Mouse (Mus musculus) adrenal gland, adult 2 months (tissue): ENCODE data around the gene Bbs2. TPM values are rescaled to one million over a fixed set of nuclear protein-coding genes. Genes with fewer than 3 reads are reported as not detected.

ENCODE experiments used
- DNase-seq: peaks from one replicate; pipeline ENCODE4 v3.0.0; 2021
- polyA plus RNA-seq: library from polyadenylated mRNA; depleted of rRNA; stranded (reverse); fragments of >200 nt; gene quantifications from 2 replicates; pipeline ENCODE4 v1.2.3, GENCODE M21; 2012
- total RNA-seq, 2 experiments: library from RNA; stranded (reverse); gene quantifications; 2 replicates each; pipeline ENCODE4 v1.2.3; 2021

Gene Bbs2
- total and polyA plus RNA-seq, 3 experiments: 17.1 to 31.0 (median 18.1) TPM

DNA sequence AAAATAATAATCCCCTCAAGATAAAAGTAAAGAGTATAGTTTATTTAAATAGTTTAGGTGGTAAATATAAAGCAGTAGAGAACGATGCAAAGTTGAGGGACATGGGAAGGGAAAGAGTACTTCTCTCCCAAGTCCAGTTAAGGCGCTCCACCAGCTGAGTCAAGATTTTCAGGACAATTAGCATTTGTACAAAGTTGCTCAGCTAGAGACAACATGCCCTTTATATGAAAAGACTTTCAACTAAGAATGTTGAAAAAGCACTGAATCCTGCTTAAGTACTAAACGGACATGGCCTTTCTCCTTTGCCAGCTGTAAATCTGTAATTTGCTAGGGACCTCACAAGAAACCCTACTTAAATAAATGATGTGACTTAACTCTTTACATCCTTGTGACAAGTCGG, 268 bp upstream of the Bbs2 start:
- DNase-seq: no peak

DNA sequence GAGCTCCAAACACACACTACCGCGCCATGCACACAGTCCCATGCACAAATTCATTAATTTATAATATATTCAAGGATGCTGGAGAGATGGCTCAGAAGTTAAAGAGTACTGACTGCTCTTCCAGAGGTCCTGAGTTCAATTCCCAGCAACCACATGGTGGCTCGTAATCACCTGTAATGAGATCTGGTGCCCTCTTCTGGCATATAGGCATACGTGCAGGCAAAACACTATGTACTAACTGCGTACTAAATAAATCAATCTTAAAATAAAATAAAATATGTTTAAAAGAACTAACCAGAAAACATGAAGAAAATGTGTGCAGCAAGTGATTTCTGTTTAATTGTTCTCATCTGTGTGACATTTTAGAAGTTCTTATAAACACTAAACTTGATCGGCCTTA, 4.4 kb downstream of the Bbs2 start:
- no peak for DNase-seq

DNA sequence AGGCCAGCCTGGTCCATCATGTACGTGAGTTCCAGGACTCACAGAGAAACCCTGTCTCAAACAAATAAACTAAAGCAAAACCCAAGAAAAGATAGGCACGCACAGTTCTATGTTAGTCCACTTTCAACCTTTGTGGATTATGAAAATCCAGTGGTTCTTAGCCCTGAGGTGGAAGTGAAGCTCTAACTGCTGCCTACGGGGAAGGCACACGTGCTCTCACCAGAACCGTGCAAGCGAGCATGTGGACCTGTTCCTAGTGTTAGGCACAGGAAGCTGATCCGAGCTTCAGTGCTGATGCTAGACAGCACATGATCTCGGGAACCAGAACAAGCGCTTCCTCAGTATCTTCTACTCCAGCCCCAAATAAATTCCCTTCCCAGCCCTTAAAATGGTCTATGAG, 5.9 kb downstream of the Bbs2 start:
- no peak for DNase-seq

DNA sequence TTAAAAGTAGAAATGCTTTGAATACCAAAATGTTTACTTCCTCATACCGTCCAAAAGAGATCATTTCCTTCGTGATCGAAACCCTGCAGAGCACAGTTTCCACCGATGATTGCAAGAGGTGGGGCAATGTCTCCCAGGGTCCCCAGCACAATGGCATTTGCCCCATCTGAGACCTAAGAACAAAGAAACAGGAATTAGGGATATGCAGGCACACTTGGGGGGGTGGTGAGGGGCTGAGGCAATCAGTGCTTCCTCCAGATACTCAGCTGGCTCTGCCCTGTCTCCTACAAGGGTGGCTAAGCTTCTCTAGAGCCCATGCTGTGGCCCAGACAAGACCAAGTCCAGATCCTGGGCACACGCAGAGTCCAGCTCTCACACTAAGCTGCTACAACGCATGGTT, 9.0 kb downstream of the Bbs2 start:
- no peak for DNase-seq

DNA sequence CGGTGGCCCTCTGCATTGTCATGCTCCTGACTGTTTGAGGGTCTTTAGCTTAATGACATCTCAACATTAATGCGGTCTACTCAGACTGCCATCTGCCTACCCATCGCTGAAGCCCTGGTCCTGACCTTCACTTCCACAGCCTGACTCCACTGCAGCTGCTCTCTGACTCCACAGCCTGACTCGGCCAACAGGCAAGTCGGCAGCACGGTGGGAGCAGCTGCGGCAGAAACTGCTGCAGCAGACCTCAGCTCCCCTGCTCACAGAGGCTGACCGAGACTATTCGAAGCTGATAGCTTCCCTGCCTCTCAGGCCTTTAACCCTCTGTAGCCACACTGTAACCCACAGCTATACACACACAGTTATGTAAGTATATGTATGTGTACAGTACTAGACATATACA, 10.8 kb downstream of the Bbs2 start:
- no peak for DNase-seq

DNA sequence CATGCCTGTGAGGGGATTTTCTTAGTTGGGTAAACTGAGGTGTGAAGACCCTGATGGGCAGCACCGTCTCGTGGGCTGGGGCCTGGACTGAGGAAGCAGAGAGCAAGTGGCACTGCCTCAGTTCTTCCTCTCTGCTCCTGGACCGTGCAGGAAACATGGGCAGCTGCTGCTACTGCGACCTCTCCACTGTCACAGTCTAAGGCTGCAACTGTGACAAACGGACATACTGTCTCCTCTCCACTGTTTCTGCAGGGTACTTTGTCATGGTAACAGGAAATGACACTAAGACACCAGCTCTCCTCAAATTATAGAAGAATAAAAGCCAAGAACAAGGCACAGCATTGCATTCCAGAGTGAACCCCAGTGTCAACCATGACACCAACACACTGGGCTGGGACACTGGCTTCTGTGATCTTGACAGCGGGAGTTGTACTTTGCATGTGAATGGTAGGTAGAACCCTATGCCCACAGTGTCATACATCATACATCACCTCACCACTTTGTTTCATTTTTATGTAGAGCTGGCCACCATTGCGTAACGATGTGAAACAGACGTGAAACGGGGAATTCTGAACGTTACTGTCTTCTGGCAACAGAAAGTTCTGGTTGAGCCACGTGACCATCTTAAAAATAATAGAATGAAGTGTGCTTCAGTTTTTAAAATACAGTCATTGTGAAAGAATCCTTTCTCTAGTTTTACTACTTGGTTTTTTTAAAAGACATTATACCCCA, 22.1 kb downstream of the Bbs2 start:
- no peak for DNase-seq

DNA sequence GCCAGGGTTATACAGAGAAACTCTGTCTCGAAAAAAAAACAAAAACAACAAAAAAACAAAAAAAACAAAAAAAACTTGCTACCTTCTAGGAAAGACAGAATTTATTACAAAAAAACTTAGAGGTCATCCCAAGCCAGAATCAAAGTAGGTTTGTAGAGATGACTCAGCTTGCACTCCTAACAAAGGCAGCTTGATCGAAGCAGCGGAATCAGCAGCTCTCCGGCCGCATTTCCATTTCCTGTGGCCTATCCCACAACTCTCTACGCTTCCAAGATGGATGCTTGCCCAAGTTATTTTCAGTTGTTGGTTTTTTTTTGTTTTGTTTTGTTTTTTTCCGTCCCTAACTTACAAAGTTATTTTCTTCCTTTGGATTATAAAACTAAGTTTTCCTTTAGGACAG, 29.9 kb downstream of the Bbs2 start:
- no peak for DNase-seq

DNA sequence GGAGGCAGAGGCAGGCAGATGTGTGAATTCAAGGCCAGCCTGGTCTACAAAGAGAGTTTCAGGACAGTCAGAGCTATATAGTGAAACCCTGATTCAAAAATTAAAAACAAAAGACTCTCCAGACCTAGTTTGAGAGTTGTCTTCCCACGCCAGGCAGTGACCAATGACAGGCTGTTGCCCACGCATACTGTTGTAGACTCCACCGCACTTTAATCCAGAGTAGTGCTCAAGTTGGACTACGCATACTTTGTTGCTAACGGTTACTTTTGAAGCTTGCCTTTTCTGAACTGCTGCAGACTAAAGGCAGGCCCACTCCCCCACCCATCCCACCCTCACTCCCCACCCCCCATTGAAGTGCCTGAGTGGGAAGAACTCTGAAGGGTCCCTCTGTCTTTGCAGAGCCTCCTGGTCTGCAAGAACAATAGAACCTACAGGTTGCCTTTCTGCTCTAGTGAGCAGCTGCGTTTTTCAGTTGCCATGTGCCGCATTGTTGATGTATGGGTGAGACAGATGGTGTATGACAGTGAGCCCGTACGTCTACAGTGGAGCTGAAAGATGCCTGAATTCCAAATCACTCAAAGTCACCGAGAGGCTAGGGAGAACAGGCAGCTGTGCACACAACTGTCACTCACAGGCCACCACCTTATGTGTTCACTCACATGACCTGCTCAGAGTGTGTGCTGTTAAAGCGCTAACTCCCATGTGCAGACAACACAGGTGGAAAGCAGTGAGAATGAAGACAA, 32.4 kb downstream of the Bbs2 start:
- no peak for DNase-seq

DNA sequence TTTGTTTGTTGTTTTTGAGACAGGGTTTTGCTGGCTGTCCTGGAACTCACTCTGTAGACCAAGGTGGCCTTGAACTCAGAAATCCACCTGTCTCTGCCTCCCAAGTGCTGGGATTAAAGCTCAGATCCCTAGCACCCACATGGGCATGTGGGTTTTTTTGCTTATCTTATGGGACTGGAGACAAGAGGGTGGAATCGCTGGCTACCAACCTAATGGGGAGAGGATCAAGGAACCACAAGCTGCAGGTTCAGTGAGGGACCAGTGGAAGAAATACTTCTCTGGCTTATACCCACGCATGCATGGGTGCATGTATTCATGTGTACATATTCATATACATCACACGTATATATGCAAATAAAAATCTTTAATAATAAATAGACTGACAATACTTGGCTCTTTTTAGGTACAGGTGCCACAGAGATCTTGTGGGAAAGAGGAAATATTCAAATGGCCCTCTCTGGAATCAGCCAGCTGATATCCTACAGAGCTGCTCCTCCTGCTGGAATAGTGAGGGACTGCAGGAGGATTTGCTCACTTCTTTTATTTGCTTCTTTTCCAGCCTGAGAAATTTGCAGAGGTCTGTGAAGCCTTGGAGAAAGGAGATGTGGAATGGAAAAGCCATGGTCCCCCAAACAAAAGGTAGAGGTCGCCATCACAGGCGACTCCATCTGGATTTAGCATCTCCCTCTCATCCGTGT, 41.4 kb downstream of the Bbs2 start:
- DNase-seq: peak; percentile 20

DNA sequence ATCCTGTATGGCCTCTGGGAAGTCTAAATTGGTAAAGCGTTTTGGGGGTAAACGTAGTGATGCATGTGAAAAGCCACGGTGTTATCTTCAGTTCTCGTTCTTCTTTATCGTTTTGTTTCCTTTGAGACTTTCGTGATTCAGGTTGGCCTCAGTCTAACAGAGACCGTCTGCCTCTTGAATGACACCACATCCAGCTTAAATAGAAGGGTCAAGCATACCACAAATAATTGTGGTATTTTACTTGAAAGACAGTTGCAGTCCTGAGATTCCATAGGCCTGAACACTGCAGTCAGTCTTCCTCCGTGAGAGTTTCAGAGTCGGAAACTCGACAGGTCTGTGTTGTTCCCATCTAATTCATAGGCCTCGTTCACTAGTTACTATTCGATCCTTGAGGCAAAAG, 46.0 kb downstream of the Bbs2 start:
- DNase-seq: no peak

DNA sequence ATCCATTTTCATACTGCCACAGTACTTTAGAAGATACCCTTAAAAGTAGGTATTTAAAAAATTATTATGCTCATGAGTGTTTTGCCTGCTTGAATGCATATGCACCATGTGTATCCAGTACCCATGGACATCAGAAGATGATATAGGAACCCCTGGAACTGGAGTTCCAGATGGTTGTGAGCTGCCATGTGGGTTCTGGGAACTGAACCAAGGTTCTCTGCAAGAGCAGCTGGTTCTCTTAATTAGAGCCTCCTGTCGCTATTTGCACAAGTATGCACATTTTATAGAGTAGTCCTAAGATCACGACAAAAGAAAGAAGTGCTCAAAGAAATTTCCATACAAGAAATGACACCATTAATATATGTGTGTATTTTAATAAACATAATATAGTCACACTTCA, 50.9 kb downstream of the Bbs2 start:
- DNase-seq: no peak

DNA sequence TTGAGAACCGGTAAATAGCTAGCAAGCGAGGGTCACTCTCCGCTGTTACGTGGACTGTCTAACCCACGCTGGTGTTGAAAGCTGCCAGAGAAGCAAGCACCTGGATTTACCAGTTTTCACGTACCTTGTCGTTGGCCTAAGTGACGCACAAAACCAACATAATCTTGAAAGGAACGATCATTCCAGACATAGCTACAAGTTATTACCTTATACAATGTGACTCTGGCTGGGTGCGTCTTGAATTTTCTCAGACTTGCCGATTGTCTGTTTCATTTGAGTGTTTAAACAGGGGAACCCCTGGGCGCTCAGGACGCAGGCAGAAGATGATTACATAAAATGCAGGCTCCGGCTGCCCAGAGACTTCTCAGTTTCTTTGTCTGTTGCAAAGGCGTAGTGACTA, 60.9 kb downstream of the Bbs2 start:
- peak; percentile 13 for DNase-seq

DNA sequence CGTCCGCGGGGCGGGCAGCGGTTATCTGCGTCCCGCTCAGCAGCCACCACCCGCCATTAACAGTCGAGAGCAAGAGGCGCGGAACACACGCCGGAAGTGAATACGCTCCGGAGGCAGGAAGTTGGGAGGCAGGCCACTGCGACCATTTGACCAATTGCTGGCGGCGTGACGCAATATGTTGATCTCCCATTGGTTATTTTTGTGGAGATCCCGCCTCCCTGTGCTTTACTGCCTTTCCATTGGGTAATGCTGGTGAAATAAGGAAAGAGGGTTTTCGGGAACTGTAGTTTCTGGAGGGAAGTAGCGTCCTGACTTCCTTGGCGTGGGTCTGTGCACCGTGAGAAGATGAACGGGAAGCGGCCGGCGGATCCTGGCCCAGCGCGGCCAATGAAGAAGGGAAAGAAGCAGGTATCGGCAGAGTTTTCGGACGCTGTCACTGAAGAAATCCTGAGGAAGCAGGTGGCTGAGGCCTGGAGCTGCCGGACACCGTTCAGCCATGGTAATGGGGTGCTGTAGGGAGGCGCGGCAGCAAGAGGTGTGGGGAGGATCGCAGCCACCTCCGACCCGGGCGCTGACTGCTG, 61.7 kb downstream of the Bbs2 start, which contains the start of the genes Nudt21 and Ogfod1:
Gene Nudt21 (minus strand): TSS at position 88 of the 581 bp plus-strand sequence.
Gene Ogfod1 (plus strand): TSS at position 255 of the 581 bp plus-strand sequence.
- DNase-seq: peak; percentile 95

DNA sequence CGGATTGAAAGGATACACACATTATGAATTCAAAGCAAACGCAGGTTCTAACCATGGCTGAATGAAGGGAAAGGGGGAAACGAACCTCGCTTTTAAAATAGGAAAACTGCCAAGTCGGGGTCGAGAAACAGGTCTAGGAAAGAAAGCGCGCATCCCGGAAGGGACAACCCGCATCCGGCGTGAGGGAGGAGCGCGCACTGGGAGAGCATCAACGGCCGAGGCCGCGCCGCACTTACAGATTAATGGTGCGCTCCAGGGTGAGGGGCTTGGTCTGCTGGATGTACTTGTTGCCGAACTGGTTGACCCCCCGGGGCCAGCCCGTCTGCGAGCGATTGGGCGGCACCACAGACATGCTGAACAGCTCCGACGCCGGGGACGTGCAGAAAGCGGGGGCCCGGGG, 62.2 kb downstream of the Bbs2 start:
- DNase-seq: peak; percentile 78

DNA sequence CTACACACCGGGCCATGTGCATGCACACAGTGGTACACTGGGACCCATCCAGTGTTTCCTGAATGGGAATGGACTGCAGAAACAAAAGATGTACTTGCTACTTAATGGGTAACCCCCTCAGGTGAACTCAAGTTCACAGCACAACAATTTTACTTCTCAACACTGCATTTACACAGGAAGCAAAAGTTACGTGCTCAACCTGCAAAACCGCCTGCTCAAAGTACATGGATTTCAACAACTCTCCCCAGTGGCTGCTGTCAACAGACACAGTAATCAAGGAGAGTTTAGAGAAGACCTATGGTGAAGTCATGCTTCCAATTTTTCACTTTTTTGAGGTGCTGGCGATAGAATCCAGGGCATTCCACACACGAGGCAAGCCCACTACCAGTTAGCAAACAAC, 63.5 kb downstream of the Bbs2 start:
- DNase-seq: no peak

DNA sequence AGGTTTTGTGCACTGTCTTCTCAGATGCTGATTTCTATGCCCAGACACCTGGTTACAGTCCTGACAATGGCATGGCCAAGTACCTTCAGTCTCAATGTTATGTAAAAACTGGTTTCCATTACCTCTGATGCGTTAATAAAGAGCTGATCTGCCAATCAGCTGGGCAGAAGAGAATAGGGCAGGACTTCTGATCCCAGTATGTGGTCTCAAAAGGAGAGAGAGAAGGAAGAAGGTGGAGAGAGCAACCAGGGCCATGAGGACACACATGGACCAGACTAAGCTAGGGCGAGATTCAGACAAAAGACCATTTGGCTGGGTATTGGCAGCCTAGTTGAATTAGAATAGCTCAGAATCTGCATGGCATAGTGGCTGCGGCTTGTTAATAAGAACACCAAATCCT, 65.1 kb downstream of the Bbs2 start:
- DNase-seq: no peak

DNA sequence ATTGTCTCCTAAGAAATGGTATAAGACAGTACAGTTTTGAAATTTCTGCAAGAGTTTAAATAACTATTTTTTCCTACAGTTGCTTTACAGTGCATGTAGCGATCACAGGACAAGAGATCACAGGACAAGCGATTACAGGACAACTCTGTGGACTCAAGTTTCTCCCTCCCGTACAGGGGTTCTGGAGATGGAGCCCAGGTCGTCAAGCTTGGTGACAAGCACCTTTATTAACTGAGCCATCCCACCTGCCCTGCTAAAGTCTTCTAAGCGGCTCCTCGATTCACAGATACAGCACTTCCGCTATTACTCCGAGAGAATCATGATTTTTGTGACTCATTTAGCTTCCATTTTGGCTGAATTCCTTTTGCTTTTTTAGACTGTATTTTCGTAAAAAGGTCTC, 69.0 kb downstream of the Bbs2 start:
- DNase-seq: no peak

DNA sequence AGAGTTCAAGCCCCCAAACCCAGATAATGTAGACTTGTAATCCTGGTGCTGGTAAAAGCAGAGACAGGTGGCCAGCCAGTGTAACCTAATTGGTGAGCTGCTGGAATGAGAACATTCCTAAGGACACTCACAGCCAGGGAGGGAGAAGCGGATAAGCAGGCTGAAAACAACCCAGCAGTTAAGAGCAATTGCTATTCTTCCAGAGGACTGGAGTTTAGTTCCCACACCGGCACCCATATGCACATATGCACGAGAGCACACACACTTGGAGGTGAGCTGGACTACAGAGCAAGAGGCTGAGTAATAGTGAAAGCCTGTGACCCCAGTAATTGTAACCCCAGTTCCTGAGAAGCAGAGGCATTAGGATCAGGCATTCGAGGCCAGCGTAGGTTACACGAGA, 74.8 kb downstream of the Bbs2 start:
- no peak for DNase-seq
